Mouse (Mus musculus): ENCODE data around the gene Tsc22d1.

DNA sequence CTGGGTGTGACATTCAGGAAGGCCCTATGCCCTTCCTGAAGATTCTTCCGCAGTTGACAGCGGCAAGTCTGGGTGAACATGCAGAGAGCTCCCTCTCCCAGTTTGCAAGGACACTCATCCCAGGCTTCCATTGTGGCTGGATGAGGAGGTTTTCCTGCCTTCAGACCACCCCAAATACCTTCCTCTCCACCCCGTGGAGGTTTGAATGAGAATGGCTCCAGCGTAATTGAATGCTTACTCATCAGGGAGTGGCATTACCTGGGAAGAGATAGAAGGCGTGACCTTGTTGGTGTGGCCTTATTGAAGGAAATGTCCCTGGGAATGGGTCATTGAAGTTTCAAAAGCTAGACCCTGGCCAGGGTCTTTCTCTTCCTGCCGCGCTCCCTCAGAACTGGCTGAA is 100.9 kb downstream of the Tsc22d1 start:
- no peak for TF ChIP-seq CTCF (IDR thresholded peaks at IDR 0.05; ENCODE audit: low read depth, low read length)
- TF ChIP-seq GATA1 (IDR thresholded peaks at IDR 0.05; ENCODE audit: borderline replicate concordance, low read length), result no peak

Data from G1E (cell line).